Mouse (Mus musculus) spleen, postnatal 10 days (tissue): ENCODE data around the gene Nrgn.

Source experiments
- DNase-seq, 2 experiments: peaks; one replicate each; pipeline ENCODE4 v3.0.0; 2021 to 2022; ENCODE audit warnings: low spot score in 2 of 2

The Nrgn gene

DNA sequence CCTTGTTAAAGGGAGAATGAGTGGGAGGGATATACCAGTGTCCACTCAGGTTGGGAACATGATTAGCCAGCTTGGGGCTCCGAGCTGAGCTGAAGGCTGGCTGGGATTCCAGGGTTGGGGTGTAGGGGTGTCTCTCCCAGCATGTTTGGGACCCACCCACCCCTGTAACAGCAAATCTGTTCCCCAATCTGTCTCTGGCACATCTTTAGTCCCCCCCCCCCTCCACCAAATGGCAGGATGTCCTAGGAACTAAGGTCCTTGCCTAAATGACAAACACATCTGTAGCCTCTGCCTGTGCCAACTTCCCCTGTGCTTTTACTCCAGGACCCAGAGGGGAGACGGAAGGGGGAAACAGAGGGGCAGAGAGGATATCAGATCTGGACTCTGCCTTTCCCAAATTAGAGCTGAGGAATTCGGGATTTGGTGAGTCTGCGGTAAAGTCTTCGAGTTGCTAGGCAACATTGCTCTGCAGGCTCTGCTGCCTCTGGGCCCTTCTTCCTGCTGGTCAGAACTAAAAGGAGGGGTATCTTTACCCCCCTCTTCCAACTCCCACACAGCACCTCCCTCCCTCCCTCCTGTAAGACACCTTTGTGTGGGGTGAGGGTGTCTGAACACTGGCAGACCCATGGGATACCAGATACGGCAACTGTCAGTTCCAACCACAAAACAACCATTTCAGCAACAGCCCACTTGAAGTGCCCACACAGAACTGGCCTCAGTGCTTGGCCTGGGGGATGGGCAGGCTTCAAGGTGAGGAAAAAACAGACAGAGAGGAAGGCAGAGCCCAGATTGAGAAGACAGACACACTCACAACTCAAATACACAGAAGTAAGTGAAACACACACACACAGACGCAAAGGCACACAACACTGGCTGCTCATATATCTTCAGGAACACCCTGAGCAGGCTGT, 2.4 kb upstream of the Nrgn start, which contains the start of gene Siae:
TSS of gene Siae (plus strand) at position 861 of the 911 bp plus-strand sequence.
- DNase-seq: no peak

- no peak for DNase-seq
These were observed 1.6 kb upstream of the Nrgn start for GRCm38 (mm10) chr9:37554279-37554678.

DNA sequence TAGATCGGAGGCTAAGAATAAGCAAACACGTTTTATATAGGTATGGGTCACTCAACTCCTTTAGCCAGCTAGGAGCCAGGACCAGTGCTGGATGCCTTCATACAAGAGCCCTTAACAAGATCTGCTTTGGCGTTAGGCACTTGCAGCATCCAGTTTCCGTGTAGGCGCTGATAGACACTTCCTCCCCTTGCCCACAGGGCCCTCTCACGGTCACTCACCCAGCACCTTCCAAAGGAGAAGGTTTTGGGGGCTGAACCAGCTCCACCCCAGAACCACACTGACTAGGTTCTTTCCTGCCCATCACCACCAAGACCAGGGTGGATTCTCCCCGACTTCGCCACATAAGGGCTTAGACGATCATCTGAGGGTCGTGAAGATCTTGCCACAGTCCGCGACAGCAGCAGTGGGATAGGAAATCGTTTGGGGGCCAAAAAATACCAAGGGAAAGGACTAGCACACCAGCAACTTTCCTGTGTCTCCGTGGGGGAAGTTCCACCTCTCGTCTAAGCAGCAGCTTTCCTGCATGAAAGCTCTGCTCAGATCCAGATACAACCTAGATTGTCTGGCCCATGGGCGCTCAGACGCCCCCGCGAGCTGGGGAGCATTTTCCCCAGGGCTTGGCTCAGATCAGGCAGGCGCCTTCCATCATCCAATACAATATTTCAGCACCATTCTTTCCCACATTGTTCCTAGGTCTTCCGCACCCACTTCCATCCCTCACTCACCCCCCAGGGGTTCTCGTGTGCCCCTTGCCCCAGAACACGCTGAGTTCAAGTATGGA, 763 bp downstream of the Nrgn start:
- DNase-seq: no peak

DNA sequence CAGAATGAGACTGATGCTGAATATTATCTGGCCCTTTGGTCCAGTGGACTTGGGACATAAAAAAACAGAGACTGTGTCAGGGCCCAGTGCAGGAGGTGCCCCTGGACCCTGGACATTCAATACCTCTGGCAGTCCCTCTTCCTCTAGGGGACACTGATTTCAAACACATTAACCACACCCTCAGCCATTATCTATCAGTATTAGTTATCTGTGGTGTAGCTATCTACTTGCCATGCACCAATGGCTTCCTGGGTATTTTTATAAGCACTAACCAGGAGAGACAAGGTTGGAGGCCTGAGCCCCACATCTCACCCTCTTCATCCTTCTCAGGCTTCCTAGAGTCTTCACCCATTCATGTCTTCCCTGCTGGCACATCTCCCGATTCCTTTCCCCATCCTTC, 2.3 kb downstream of the Nrgn start:
- DNase-seq: no peak

DNA sequence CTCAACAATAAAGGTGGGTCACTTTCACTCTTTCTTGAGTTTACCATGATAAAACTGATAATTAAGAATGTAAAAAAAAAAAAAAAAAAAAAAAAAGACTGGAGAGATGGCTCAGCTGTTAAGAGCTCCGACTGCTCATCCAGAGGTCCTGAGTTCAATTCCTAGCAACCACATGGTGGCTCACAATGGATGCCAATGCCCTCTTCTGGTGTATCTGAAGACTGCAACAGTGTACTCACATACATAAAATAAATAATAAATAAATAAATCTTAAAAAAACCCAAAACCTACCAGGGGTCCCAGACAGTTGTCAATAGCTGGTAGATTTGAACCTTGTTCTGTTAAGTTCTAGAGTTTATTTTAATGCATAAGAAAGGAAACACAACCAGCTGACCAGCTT, 5.8 kb downstream of the Nrgn start:
- DNase-seq: no peak

GRCm38 (mm10) chr9:37545847-37546452, 6.8 kb downstream of the Nrgn start:
- no peak for DNase-seq

DNA sequence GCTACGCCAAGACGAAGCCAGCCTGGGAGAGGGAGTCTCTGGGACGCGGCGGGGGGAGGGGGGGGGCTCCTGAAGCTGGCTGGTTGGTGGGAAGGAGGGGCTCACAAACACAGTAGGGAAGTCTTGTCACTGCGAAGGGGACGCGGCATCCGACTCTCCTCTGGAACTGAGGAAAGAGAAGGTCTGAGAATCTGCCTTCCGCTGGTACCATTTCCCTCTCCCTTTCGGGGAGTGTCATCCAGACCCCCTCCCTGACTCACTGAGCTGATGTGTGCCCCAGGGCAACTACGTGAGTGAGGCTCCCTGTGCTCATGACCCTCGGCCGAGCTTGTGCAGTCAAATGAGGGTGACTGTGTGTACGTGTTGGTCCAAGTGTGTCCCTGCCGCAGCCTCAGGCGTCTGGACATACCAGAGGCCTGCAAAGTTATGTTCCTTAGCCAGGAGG, 7.5 kb downstream of the Nrgn start:
- DNase-seq: no peak

GRCm38 (mm10) chr9:37544447-37545165, 8.1 kb downstream of the Nrgn start:
- DNase-seq: peak; percentile 23 to 67

- no peak for DNase-seq
These were observed 8.7 kb downstream of the Nrgn start for GRCm38 (mm10) chr9:37543869-37544440.

- no peak for DNase-seq
These were observed 10.7 kb downstream of the Nrgn start for GRCm38 (mm10) chr9:37541851-37542642.

DNA sequence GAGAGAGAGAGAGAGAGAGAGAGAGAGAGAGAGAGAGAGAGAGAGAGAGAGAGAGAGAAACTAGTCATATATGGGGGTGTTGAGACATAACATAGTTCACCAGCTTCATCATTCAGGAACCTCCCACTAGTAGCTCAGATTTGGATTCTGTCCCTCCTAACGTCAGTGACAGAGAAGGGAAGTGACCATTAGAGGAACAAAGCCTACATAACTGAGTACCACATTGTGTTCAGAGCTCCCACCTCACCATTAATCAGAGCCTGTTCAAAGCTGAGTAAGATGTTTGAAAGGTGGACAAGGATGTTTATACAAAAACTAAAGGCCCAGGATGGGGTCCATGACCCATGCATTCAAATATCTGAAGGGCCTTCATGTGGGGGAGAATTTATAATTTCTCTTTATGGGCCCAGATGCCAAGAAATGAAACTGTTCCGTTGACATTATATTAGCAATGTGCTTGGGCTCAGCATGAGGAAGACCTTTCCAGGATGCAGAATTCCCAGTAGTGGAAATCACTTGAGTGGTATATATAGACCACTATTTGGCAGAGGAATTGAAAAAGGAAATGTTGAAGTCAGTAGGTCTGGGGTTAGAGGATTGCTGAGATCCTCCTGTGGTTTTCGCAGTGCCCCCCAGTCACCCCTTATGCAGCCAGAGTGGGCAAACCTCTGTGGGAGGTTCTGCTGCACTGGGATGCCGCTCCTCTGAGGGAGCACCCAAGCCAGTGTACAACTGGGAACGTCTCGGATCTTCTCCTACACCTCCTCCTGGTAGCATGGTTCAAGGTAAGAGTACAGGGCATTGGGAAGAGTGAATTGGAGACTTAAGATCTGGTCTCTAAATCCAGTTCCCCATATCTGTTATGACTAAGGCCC, 11.8 kb downstream of the Nrgn start:
- DNase-seq: no peak

DNA sequence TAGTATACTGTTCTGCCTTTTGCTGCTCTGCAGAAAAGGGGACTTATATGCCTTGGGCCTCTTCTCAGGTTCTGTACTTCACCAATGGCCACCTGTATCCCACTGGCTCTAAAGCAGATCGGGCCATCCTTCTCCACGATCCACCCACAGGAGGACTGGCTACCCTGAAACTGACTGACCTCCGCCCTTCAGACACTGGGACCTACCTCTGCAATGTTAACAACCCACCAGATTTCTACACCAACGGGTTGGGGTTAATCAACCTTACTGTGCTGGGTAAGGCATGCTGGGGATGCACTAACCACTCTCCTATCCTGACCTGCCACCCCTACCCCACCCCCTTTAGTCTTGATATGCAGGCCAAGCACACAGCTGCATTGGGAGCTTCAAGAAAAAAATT, 12.5 kb downstream of the Nrgn start:
- DNase-seq: no peak

GRCm38 (mm10) chr9:37539170-37540025, 13.3 kb downstream of the Nrgn start, which contains the start of gene Vsig2:
Gene Vsig2 (plus strand): TSS chr9:37539255.
- DNase-seq: no peak

GRCm38 (mm10) chr9:37537658-37538250, 14.9 kb downstream of the Nrgn start:
- no peak for DNase-seq

DNA sequence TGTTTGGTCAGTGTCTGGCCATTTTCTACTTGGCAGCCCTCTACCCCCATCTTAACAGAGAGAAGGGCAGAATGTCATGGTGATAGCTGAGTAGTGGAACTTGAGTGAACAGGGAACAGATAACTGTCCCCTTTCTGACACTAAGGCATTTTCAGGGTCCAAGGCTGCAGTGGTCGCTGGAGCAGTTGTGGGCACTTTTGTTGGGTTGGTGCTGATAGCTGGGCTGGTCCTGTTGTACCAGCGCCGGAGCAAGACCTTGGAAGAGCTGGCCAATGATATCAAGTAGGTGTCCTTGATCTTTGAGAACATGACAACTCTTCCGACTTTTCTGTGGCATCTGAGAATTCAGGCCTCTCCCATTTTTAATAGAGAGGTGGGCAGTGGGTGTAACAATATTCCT, 15.9 kb downstream of the Nrgn start:
- DNase-seq: no peak

- no peak for DNase-seq
These were observed 21.6 kb downstream of the Nrgn start for GRCm38 (mm10) chr9:37530888-37531705.
